Mouse (Mus musculus) embryo, embryonic 9.5 days (tissue): ENCODE measurements at regions not wholly inside any gene's neighbourhood (a gene's known extent, or its start where the extent isn't known, plus 50 kb on each side); places are given as distances from the start of the nearest gene placed in this dataset.

Experiments used
- DNase-seq: peaks from one replicate; pipeline ENCODE4 v3.0.0-alpha.2; 2017; ENCODE audit errors: extremely low spot score

DNA sequence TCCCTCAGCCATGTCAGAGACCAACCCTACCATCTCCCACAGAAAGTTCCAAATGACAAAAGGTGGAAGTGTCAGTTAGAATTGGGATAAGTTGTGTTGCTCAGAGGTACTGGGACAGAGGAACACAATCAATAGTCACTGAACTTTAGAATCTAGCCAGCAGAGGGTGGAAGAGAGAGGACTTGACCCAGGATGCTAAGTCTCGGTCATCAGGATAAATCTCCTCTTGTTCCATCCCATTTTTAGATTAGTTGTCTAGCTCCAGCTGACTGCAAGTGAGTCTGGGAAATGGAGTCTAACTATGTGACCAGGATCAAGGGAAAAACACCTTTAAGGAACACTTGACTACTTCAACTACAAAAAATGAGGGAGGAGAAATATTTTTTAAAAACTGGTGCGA, 91.5 kb downstream of the Fam84b start:
- peak; percentile 4 for DNase-seq

DNA sequence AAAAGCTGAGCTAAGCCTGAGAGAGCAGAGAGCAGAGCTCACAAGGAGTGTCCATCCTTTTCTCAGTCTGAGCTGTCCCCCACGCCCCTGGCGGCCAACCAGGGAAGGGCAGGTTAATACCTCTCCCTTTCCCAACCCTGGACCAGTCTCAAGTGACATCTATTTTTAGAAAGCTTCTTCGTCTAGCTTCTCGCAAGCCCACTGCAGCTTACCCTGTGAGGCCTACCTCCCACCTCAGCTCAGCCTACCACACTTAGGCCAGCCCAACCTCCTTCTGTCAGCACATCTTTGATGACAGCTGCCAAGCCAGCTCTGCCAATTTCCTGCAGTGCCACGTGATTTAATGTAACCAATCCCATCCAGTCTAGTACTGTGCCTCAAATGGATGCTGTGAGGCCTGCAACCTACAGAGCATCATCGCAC, 93.6 kb downstream of the Fam84b start:
- peak; percentile 77 for DNase-seq

DNA sequence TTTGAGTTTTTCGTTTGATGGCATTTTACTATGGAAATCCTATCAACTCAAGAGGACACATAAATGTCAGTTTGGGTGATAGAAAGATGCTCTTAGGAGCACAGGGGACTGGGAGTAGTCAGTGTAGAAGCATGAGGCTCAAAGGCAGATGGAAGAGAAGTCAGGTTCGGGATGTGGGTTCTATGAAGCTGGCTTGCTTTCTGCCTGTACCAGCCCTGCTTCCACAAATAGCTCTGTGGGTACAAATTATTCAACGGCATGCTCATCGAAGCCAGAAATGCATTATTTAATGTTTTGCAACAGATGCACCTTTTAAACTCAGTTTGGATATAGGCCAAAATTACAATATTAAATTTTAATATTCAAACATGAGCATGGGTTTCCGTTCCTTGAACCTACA, 99.3 kb downstream of the Fam84b start:
- DNase-seq, result no peak

DNA sequence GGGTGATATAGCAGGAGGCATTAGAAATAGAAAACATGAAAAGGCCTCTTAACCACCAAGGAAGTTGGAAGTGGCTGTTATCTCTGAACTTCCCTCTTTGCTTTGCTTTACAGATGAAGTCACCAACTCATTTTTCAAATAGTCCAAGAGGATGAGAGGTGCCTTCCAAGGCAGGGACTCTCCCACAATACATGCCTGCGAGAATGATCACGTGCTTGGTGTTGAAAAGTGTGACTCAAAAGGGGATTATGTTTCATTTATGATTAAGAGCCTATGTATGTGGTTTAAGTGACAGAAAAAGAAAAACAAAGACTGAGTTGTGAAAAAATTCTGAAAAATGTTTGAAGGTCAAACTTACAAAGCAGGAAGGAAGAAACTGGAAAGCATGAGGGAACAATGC, 114.0 kb downstream of the Fam84b start:
- no peak for DNase-seq

DNA sequence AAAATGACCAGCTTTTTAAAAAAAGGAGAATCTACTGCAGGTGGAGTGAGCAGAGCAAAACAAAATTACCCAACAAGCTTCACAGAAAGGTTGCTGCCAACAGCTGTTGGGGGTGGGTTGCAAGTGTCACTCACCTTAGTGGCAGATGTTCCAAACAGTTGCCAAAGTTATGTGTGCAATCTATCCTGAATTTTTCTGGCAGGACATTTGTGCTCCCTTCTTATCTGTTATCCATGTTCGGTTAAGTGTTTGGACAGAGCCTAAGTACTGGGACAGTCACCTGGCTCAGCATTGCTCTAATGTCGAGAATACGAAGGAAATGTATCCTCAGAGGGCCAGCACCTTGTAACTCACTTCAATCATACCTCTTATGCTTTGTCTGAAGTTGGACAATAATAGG, 115.3 kb downstream of the Fam84b start:
- no peak for DNase-seq

DNA sequence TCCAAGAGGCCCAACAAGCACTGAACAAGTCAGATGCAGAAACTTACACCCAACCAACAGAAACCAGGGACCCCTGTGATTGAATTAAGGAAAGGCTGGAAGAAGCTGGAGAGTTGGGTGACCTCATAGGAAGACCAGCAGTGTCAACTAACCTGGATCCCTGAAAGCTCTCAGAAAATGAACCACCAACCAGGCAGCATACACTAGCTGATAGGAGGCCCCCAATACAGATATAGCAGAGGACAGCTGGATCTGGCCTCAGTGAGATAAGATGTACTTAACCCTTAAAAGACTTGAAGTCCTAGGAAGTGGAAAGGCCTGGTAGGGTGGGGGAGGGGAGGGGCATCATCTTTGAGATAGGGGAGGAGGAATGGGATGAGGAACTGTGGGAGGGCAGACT, 121.2 kb downstream of the Fam84b start:
- DNase-seq, result no peak

DNA sequence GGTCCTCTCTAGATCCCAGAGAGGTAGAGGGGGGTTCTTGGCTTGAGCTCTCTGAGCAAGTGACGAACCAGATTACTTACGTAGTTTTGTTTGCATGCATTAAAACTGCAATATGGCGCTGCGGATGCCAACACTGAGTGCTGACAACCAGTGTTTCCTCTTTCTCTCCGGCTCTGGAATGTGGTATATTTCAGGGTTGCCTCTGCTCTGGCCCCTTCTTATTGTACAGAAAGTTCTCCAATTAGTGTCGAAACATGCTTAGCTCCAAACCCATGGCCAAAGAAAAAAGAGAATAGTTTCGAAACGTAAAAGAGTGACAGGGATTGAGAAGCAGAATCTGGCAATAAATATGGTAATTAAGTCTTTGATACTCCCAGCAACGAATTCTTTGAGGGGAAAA, 124.8 kb downstream of the Fam84b start:
- DNase-seq, result no peak

DNA sequence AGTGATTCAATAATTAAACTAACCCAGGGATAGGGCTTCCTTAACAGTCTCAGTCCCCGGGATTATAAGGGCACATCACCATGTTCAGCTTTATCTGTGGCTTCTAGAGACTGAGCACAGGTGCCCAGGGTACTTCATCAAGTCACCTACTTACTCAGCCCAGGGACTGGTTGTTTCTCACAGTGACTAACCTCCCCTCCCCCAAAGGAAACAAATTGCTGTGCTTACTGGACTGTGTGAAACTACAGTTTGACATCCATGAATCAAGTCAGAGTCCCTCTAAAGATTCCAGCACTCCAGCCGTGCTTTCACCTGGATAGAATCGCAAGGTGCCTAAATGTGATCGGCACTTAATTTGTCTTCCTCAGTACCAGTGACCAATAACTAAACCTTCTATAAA, 125.2 kb downstream of the Fam84b start:
- DNase-seq, result no peak

DNA sequence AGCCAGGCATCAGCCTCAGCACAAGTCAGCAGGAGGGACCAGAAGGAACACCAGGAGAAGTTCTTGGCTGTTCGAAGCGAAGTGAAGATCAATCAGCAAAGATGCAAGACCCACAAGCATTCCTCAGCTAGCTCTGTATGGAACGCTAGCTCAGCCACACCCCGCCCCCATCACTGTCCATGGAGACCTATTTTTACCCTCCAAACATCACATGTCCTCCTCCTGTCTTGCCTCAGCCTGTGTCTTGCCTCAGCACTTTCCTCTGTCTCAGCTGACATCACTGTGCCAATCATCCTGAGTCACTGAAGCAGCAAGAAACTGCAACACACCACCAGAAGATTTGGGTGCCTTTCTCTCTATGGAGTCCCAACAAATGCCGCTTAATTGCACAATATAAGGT, 134.2 kb downstream of the Fam84b start:
- no peak for DNase-seq

DNA sequence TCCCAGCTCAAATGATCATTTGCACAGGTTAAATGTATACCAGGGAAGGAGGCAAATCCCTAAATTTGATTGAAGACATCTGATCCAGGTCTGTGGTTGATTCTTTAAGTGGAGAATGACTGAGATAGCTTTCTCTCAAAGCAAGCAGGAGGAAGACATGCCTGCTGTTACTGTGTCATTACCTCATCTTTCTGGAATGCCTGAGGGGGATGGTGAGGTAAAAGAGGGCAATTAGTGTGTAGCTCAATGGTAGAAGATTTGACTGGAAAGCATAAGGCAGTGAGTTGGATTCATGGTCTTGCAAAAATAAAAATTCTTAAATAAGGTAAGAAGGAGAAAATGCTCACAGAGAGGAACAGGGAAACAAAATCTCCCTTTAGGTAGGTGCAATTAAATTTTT, 144.9 kb downstream of the Fam84b start:
- peak; percentile 48 for DNase-seq

DNA sequence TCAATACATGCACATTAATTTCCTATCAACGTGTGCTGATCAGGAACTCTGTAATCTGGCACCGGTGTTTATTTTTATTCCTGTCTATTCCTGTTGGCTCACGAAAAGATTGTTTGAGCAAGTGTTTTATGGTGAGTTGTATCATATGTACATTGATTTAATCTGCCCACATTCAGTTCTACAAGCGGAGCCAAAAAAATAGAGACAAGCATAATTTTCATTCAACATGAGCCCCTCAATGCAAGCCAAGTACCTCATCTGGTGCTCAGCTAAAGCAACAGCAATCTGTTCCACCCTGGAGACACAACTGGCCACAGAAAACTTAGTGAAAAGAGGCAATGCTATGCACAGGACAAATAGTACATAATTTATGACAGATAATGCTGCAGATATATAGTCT, 147.6 kb downstream of the Fam84b start:
- no peak for DNase-seq

DNA sequence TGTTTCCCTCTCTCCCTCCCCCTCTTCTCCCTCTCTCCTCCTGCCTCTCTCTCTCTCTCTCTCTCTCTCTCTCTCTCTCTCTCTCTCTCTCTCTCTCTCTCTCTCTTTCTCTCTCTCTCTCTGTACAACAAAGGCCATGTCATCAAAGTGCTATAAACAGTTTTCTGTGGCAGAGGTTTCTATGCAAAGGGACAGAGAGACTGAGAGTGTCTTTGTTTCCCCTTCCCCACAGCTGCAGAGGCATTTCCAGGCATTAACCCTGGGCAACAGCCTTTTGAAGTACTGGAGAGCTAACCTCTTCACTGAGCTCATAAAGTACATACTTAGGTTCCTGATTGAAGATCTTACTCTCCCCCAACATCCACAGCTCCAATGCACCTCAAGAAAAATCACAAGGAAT, 152.3 kb downstream of the Fam84b start:
- peak; percentile 15 for DNase-seq

DNA sequence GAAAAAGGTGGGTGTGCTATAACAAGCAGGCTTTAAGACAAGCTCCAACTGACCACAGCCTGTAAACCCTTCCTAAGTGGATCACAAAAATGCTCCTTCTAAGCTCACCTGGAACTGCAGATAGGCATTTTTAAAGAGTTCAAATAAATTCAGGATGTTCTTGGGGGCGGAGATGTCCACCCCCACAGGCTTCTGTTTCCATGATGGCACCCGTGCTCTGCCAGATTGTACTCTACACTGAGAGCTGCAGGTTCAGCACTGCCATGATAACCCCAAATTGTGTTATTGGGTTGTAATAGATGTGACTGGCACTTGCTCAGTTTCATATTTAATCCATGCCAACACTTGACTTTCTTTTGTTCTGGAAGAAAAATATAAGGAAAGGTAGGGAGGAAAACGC, 158.8 kb downstream of the Fam84b start:
- DNase-seq, result no peak

DNA sequence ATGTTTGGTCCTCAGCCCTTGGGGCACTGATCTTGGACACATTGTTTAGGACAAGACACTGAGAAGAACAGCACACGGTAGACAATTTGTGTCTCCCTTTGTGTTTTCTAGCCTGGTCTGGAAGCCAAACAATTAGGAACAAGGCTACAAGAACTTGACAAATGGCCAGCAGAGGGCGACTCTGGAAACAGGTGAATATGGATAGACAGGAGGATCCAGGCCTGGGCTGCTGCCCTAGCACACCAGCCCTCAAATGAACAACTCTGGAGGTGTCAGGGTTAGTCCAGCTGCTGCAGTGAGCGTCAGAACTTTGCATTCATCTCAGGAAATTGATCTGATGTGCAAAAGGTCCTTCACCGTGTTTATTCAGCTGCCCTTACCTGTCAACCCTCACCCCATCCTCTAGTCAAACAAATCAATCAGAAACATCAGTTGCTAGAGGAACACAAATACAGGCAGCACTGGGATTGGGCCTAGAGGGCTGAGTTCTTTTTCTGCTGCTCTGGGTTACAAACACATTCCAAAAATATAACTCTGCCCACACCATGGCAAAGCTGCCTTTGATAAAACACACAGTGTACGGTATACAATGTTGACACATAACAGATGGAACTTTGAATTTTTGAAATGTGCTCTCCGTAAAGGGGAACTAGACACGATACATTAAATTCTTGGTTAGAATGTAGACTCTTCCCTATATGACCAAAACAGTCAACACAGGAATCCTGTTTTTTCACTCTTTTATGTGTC, 159.7 kb downstream of the Fam84b start:
- DNase-seq, result peak; percentile 37

DNA sequence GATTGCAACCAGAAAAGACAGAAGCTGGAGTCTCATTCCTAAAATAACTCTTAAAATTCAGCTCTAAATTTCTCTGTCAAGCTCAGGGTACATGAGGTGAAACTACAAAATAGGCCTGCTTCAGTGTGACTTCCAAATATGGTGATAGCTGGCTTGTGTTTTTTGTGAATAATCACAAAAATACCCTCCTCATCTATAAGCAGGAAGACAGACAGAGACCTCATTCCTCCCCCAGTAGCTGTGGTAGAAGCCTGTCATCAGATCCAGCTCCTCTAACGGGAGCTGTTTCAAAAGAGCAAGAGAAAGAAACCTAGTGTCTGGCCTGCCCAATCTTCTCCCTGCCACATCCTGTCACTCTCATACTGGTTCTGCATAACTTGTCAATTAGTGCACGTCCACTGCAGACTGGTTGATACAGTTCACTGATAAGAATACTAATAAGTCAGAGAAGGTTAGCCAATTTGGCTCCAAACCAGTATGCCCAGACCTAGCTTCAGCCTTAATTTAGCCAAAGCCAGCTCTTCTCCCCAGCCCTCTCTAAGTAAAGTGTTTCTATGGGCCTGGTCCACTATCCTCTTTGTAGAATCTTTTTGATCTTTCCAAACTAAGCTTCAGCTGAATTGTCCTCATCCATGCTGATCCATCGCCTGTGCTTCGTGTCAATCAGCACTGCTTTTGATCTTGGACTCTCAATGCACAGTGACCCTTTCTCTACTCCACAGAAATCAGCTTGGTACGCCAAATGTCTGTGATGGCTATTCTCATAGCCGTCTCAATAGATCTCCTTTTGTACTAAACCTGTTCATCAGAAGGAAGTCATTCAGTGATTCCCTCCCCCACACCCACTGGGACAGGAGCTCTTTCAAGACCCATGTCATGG, 160.6 kb downstream of the Fam84b start:
- peak; percentile 24 for DNase-seq

DNA sequence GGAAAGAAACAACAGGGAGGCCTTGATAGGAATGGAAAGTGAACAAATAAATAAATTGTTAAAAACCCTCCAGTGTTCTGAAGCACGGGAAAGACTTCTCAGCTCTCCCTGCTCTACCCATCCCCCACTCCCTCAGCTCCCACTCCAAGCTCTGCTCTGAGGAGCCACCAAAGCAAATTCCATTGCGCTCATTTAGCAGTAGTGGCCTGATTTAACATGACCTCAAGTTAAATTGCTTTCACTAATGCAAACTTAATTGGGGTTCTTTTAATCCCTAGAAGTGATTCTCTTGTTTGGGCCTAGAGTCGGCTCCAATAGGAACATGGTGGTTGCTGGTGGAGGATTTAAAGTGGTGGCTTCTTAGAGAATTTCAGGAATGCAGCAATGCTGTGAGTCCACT, 161.4 kb downstream of the Fam84b start:
- peak; percentile 37 for DNase-seq

DNA sequence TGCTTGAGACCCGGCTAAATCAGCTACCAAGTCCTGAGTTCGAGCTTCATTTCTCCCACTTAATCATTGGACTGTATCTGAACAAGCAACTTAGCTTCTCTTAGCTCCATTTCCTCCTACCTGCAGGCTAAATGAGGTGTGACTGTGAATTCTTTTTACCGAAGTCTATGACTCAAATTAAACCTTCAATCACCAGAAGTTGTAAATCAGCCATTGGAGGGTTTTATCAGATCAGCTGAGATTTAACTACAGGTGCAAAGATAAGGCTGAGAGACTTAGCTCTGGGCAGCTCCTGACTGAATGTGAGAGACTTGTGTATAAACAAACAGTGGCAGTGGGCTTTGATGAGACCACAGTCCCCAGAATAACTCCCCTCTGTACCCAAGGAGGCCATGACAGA, 176.2 kb downstream of the Fam84b start:
- DNase-seq, result no peak

DNA sequence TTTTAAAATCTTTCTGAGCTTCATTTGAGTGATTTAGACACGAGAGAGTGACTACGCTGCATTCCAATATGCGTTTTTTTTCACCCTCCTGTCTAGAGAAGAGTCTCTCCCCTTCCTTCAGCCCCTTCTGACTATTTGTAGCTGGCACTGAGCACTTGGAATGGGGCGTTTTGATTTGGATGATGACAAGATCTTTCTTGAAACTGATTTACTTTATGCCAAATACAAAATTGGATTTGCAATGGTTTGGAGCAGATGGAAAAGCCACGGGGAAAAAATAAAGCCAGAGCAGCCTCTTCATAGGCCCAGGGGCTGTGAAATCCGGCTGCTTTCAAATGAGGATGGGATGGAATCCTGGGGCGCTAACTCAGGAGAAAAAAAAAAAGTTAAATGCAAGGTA, 196.0 kb downstream of the Fam84b start:
- no peak for DNase-seq

DNA sequence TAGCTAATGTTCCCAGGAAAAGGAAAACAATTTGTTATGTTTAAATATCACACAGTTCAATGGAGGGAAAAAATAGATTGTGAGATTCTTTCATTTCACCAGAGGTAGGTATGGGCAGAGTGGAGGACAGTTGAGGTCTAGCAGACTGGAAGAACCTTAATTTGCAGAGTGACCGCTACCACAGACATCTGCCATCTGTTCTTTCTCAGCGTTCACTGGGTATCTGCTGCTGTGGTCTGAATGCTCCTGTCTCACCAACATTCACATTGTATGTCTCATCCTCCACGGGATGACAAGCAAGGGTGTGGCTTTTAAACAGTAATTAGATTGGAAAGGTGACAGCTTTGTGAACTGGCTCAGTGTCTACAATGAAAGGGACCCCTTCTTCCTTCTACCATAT, 198.5 kb downstream of the Fam84b start:
- no peak for DNase-seq

DNA sequence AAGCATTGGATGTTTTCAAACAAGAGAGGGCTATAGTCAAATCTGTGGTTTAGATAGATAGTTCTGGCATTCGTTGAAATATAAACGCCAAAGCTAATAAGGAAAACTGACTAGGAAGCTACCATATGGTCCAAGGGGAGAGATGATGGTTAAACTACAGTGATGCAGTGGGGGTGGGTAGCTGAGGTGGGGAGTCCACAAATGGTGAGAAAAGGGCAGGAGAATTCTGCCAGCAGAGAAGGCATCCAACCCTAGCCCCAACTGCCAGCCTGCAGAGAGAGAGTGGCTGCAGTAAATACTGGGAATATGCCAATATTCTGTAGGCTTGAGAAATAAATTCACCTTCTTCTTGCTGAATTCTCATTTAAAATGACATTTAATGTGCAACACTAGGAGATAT, 204.3 kb downstream of the Fam84b start:
- DNase-seq, result no peak

DNA sequence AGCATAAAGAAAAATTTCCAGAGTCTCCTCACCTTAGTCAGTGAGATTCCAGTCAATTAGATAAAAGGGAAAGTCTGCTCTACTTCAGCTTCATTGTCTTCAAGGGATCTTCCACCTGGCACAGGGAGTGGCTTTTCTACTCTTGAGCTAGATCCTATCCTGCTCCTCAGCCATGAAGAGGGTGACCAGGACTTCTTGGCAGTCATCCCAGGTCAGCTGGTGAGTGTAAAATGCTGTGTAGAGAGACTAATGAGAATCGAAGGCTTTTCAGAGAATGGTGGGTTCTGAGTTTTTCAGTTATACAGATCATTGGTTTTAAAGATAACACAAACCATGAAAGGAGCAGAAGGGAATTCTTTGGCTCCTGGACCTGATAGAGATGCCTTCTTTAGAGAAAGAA, 211.8 kb downstream of the Fam84b start:
- no peak for DNase-seq

DNA sequence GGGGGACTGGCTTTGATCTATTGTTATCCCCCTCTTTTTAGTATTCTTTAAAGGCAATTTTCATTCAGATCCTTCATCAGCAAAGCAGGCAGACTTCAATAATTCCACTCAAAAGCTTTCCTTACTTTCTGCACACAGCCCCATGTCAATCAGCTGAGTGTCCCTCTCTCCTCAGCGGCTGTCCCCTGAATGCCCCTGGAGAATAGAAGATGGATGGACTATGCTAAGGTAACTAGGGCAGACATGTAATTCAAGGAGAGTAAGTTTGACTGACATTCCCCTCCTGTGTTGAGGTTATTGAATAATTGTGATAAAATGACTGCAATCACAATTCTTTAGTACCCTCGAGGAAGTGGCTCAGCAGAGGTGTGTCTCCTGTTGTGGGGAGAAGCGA, 220.1 kb downstream of the Fam84b start:
- no peak for DNase-seq

DNA sequence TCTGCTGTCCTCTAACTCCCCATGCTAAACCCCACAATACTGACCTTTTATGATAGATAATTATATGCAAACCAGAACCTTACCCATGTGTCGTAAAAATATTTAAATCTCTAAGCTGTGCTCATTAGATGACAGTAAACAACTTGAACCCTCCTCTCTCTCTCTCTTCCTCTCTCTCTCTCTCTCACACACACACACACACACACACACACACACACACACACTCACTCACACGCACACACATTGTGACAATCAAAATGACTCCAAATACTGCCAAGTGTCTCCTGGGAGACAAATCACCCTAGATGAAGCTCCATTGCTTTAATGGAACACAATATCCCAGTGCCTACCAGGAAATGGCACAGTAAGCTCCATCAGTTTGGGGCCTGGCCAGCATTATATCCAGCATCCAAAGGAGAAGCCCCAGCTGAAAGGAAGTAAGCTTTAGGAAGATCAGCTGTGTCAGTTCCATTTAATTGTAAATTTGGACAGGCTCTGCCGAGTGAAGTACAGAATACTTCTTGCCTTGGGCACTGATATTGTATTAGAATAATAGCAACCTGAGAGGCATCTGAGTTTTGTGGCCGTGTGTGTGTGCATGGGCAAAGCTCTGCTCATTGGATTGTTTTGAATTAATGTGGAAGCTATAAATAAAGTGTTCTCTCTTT, 220.7 kb downstream of the Fam84b start:
- no peak for DNase-seq
